Mouse (Mus musculus) limb, embryonic 14.5 days (tissue): ENCODE data around the gene Zer1. TPM values are rescaled to one million over a fixed set of nuclear protein-coding genes. Genes with fewer than 3 reads are reported as not detected.

Experiments
- ATAC-seq: fragments of 200-750 bp; cut with Nextera tagmentation; 2 replicates; pipeline ENCODE4 v1.8.0; 2017; ENCODE audit warnings: low read depth, moderate number of reproducible peaks, moderate TSS enrichment; ENCODE audit not compliant: low FRiP score
- DNase-seq: peaks from one replicate; pipeline ENCODE4 v3.0.0-alpha.2; 2015; ENCODE audit warnings: low spot score
- H3K27ac ChIP-seq: fragments of 300-500 bp; sonication (generic); replicated peaks from 2 replicates; pipeline ENCODE4 v1.5.1; 2014; ENCODE audit warnings: low read depth, mild to moderate bottlenecking, low read length, moderate library complexity, mixed read lengths
- H3K27me3 ChIP-seq: fragments of 300-500 bp; sonication (generic); 2 replicates; pipeline ENCODE4 v1.6.1; 2014; ENCODE audit warnings: low read length, mixed read lengths; ENCODE audit not compliant: control insufficient read depth, insufficient read depth
- H3K36me3 ChIP-seq: fragments of 300-500 bp; sonication (generic); 2 replicates; pipeline ENCODE4 v1.6.1; 2014; ENCODE audit warnings: mild to moderate bottlenecking, low read length, moderate library complexity, mixed read lengths; ENCODE audit not compliant: control insufficient read depth, insufficient read depth
- H3K4me1 ChIP-seq: fragments of 300-500 bp; sonication (generic); 2 replicates; pipeline ENCODE4 v1.6.1; 2014; ENCODE audit warnings: antibody characterized with exemption, low read length, mixed read lengths; ENCODE audit not compliant: control insufficient read depth, insufficient read depth
- H3K4me2 ChIP-seq: fragments of 300-500 bp; sonication (generic); replicated peaks from 2 replicates; pipeline ENCODE4 v1.6.1; 2014; ENCODE audit warnings: low read depth, mild to moderate bottlenecking, low read length, moderate library complexity; ENCODE audit not compliant: severe bottlenecking
- H3K4me3 ChIP-seq: fragments of 300-500 bp; sonication (generic); replicated peaks from 2 replicates; pipeline ENCODE4 v1.5.1; 2014; ENCODE audit warnings: low read length
- H3K9ac ChIP-seq: fragments of 300-500 bp; sonication (generic); 2 replicates; pipeline ENCODE4 v1.6.1; 2014; ENCODE audit warnings: mild to moderate bottlenecking, low read depth, low read length, moderate library complexity; ENCODE audit not compliant: severe bottlenecking
- H3K9me3 ChIP-seq: fragments of 300-500 bp; sonication (generic); 2 replicates; pipeline ENCODE4 v1.6.1; 2016; ENCODE audit warnings: low read length; ENCODE audit not compliant: control insufficient read depth
- POLR2A ChIP-seq: fragments of 200-500 bp; IDR thresholded peaks from 2 replicates; pipeline ENCODE4 v1.8.0; 2012; ENCODE audit warnings: inconsistent platforms, mild to moderate bottlenecking, moderate library complexity, borderline replicate concordance; ENCODE audit not compliant: insufficient read depth, insufficient read length; ENCODE audit errors: extremely low read depth
- WGBS: fragments of 180-500 bp; shearing (Covaris S2); extraction: QIAGEN DNeasy Blood & Tissue Kit; methylation state at CpG from one replicate; pipeline ENCODE4 v1.1.7; 2014; 5-methylcytosine and 5-hydroxymethylcytosine counted together
- polyA plus RNA-seq, 2 experiments: library from polyadenylated mRNA; depleted of rRNA in 1 of 2; stranded (reverse) in 1 of 2; unstranded in 1 of 2; fragments of >200 nt; fragmentation: Nextera tagmentation in 1 of 2; extraction: Ambion mirVana in 1 of 2; gene quantifications; 2 replicates each; pipeline versions ENCODE4 v1.2.1 to v1.2.3; 2012 to 2014

The Zer1 gene
- polyA plus RNA-seq, 2 experiments: 9.7 to 60.3 TPM

- Histone ChIP-seq H3K9me3 (no peaks in the 10 kb centered on the region), H3K27me3 (no peaks in the 10 kb centered on the region), H3K4me2 (peak within 1 kb of the TSS; percentile 97), H3K27ac (peak within 1 kb of the TSS; percentile 79), H3K9ac (peak within 1 kb of the TSS; percentile 56), H3K36me3 (peaks cover 16% of the 10 kb centered on the region), H3K4me1 (peaks cover 9% of the 10 kb centered on the region; the same call in 1 of the 2 replicates), H3K4me3 (peak within 1 kb of the TSS; percentile 59)
- peak; percentile 90 for DNase-seq
- 0 out of 2 replicates have a peak, but pooled peaks have one; percentile 54 for TF ChIP-seq POLR2A
- WGBS: under 1% methylated on average over 53 of the region's 53 CpGs
- peak; percentile 76 for ATAC-seq
Observed at GRCm38 (mm10) chr2:30077502-30078348, 46.7 kb downstream of the Zer1 start, which contains the start of gene Pkn3. Gene Pkn3, plus strand, starts transcription at chr2:30077684.

- TF ChIP-seq POLR2A: no peak
- Histone ChIP-seq H3K4me2 (peak overlapping the region; percentile 97), H3K9ac (0 out of 2 replicates have a peak overlapping the region, but pooled peaks have one; percentile 56), H3K36me3 (peaks cover 21% of the 10 kb centered on the region), H3K4me1 (peaks cover 9% of the 10 kb centered on the region; the same call in 1 of the 2 replicates), H3K27me3 (no peaks in the 10 kb centered on the region), H3K9me3 (no peaks in the 10 kb centered on the region), H3K4me3 (peak overlapping the region; percentile 59), H3K27ac (peak overlapping the region; percentile 35)
- 60% methylated on average over 6 of the region's 6 CpGs for WGBS
- peak; percentile 2; the same call in 1 of the 2 replicates for ATAC-seq
- no peak for DNase-seq
Observed at GRCm38 (mm10) chr2:30076959-30077358, 47.4 kb downstream of the Zer1 start.

DNA sequence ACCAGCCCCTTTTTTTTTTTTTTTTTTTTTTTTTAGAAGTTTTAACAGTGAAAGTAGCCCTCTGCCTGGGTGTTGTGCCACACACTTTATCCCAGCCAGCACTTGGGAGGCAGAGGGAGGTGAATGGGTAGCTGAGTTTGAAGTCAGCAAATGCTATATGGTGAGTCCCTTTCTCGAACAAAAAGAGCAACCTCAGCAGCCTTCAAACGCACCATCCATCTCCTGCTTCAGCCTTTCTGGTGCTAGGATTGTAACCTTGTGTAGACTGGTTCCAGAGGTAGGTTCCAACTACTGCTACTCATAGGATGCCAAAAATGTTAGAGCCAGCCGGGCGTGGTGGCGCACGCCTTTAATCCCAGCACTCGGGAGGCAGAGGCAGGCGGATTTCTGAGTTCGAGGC is 47.9 kb downstream of the Zer1 start:
- no peak overlapping the region for H3K27ac ChIP-seq
- no peaks in the 10 kb centered on the region for H3K27me3 ChIP-seq
- H3K9me3 ChIP-seq: no peaks in the 10 kb centered on the region
- ATAC-seq (no peak), DNase-seq (no peak)
- 91% methylated on average over 8 of the region's 9 CpGs for WGBS
- H3K4me2 ChIP-seq: no peak overlapping the region
- no peak overlapping the region for H3K9ac ChIP-seq
- no peak overlapping the region for H3K4me3 ChIP-seq
- no peak for TF ChIP-seq POLR2A
- peaks cover 23% of the 10 kb centered on the region for H3K36me3 ChIP-seq
- peaks cover 9% of the 10 kb centered on the region; the same call in 1 of the 2 replicates for H3K4me1 ChIP-seq

DNA sequence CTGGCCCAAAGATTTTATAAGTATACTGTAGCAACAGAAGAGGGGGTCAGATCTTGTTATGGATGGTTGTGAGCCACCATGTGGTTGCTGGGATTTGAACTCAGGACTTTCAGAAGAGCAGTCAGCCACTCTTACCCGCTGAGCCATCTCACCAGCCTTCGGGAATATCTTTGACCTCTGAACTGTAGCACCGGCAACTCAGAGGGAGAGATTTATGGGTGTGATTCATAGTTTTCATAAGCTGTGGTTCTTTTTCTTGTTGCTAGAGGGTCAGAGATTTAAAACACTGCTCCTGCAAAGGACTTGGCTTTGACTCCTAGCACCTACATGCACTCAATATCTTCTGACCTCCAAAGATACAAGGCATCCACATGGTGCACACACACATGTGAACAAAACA is 48.8 kb downstream of the Zer1 start:
- WGBS: 72% methylated on average over 3 of the region's 3 CpGs
- peaks cover 9% of the 10 kb centered on the region; the same call in 1 of the 2 replicates for H3K4me1 ChIP-seq
- DNase-seq (no peak), ATAC-seq (no peak)
- H3K4me2 ChIP-seq: no peak overlapping the region
- H3K36me3 ChIP-seq: peaks cover 24% of the 10 kb centered on the region
- H3K4me3 ChIP-seq: no peak overlapping the region
- TF ChIP-seq POLR2A: no peak
- H3K27me3 ChIP-seq: no peaks in the 10 kb centered on the region
- H3K27ac ChIP-seq: no peak overlapping the region
- no peaks in the 10 kb centered on the region for H3K9me3 ChIP-seq
- no peak overlapping the region for H3K9ac ChIP-seq

GRCm38 (mm10) chr2:30073285-30073684 is 51.1 kb downstream of the Zer1 start:
- 84% methylated on average over 3 of the region's 3 CpGs for WGBS

More at GRCm38 (mm10) chr2:30073285-30073684, 51.1 kb downstream of the Zer1 start:
- Histone ChIP-seq H3K27me3 (no peaks in the 10 kb centered on the region), H3K9ac (no peak overlapping the region), H3K4me3 (no peak overlapping the region), H3K4me1 (peaks cover 2% of the 10 kb centered on the region; the same call in 1 of the 2 replicates), H3K27ac (no peak overlapping the region), H3K9me3 (no peaks in the 10 kb centered on the region), H3K4me2 (no peak overlapping the region), H3K36me3 (peaks cover 48% of the 10 kb centered on the region)
- no peak for TF ChIP-seq POLR2A
- ATAC-seq (no peak), DNase-seq (no peak)
